Mouse (Mus musculus) adrenal gland, postnatal 14 days (tissue): ENCODE data around the gene Slc25a13. TPM values are rescaled to one million over a fixed set of nuclear protein-coding genes. Genes with fewer than 3 reads are reported as not detected.

Experiments
- DNase-seq: peaks from one replicate; pipeline ENCODE4 v3.0.0; 2021; ENCODE audit warnings: mixed read lengths
- total RNA-seq: library from RNA; stranded (reverse); gene quantifications from 2 replicates; pipeline ENCODE4 v1.2.3, GENCODE M21; 2021

Slc25a13 gene
- total RNA-seq, 1 experiment from 2014 or later: 32.3 TPM

GRCm38 (mm10) chr6:6113776-6114175 lies 103.2 kb downstream of the Slc25a13 start:
- no peak for DNase-seq

GRCm38 (mm10) chr6:6112767-6113528 lies 104.0 kb downstream of the Slc25a13 start:
- DNase-seq: no peak

GRCm38 (mm10) chr6:6107419-6107966 lies 109.5 kb downstream of the Slc25a13 start:
- DNase-seq: no peak

GRCm38 (mm10) chr6:6105586-6105985 lies 111.4 kb downstream of the Slc25a13 start:
- peak; percentile 63 for DNase-seq

GRCm38 (mm10) chr6:6103469-6103868 lies 113.5 kb downstream of the Slc25a13 start:
- no peak for DNase-seq

- DNase-seq: no peak
Observed at GRCm38 (mm10) chr6:6101605-6102004, 115.4 kb downstream of the Slc25a13 start.

GRCm38 (mm10) chr6:6100892-6101480 lies 116.0 kb downstream of the Slc25a13 start:
- no peak for DNase-seq

GRCm38 (mm10) chr6:6093978-6094377 lies 123.0 kb downstream of the Slc25a13 start:
- DNase-seq: no peak

GRCm38 (mm10) chr6:6093522-6093921 lies 123.5 kb downstream of the Slc25a13 start:
- DNase-seq: no peak

- no peak for DNase-seq
Observed at GRCm38 (mm10) chr6:6092497-6092896, 124.5 kb downstream of the Slc25a13 start.

GRCm38 (mm10) chr6:6091016-6091415 lies 126.0 kb downstream of the Slc25a13 start:
- no peak for DNase-seq

GRCm38 (mm10) chr6:6088151-6088550 lies 128.8 kb downstream of the Slc25a13 start:
- peak; percentile 15 for DNase-seq

GRCm38 (mm10) chr6:6080484-6080883 lies 136.5 kb downstream of the Slc25a13 start:
- no peak for DNase-seq

- no peak for DNase-seq
Observed at GRCm38 (mm10) chr6:6077234-6077633, 139.7 kb downstream of the Slc25a13 start.

GRCm38 (mm10) chr6:6075940-6076447 lies 141.0 kb downstream of the Slc25a13 start:
- DNase-seq: no peak

- no peak for DNase-seq
Observed at GRCm38 (mm10) chr6:6071038-6071437, 145.9 kb downstream of the Slc25a13 start.

- DNase-seq: no peak
Observed at GRCm38 (mm10) chr6:6070015-6070414, 147.0 kb downstream of the Slc25a13 start.

- DNase-seq: no peak
Observed at GRCm38 (mm10) chr6:6067201-6067600, 149.8 kb downstream of the Slc25a13 start.

- DNase-seq: no peak
Observed at GRCm38 (mm10) chr6:6058548-6058947, 158.4 kb downstream of the Slc25a13 start.

GRCm38 (mm10) chr6:6053946-6054345 lies 163.0 kb downstream of the Slc25a13 start:
- no peak for DNase-seq

GRCm38 (mm10) chr6:6052696-6053095 lies 164.3 kb downstream of the Slc25a13 start:
- DNase-seq: no peak

GRCm38 (mm10) chr6:6046729-6047424 lies 170.1 kb downstream of the Slc25a13 start:
- no peak for DNase-seq
